Mouse (Mus musculus) lung, embryonic 14.5 days (tissue): Measurements from ENCODE around the gene Sgms1. TPM values are rescaled to one million over a fixed set of nuclear protein-coding genes. Genes with fewer than 3 reads are reported as not detected.

Experiments used
- ATAC-seq: fragments of 200-750 bp; cut with Nextera tagmentation; 2 replicates; pipeline ENCODE4 v1.8.0; 2017; ENCODE audit warnings: mild to moderate bottlenecking, moderate TSS enrichment, moderate library complexity; ENCODE audit not compliant: insufficient read depth
- DNase-seq: peaks from one replicate; pipeline ENCODE4 v3.0.0-alpha.2; 2015
- H3K27ac ChIP-seq: fragments of 300-500 bp; sonication (generic); 2 replicates; pipeline ENCODE4 v1.5.1; 2014; ENCODE audit warnings: low read depth, mild to moderate bottlenecking, moderate library complexity
- H3K27me3 ChIP-seq: fragments of 300-500 bp; sonication (generic); 2 replicates; pipeline ENCODE4 v1.6.1; 2014; ENCODE audit warnings: low read length, control low read depth; ENCODE audit not compliant: insufficient read depth
- H3K36me3 ChIP-seq: fragments of 300-500 bp; sonication (generic); 2 replicates; pipeline ENCODE4 v1.6.1; 2014; ENCODE audit warnings: control low read depth; ENCODE audit not compliant: insufficient read depth
- H3K4me1 ChIP-seq: fragments of 300-500 bp; sonication (generic); 2 replicates; pipeline ENCODE4 v1.6.1; 2014; ENCODE audit warnings: antibody characterized with exemption, control low read depth; ENCODE audit not compliant: insufficient read depth
- H3K4me2 ChIP-seq: fragments of 300-500 bp; sonication (generic); 2 replicates; pipeline ENCODE4 v1.6.1; 2014; ENCODE audit warnings: mild to moderate bottlenecking
- H3K4me3 ChIP-seq: fragments of 300-500 bp; sonication (generic); 2 replicates; pipeline ENCODE4 v1.5.1; 2014; ENCODE audit warnings: low read depth, low read length
- H3K9ac ChIP-seq: fragments of 300-500 bp; sonication (generic); 2 replicates; pipeline ENCODE4 v1.6.1; 2014
- H3K9me3 ChIP-seq: fragments of 300-500 bp; sonication (generic); 2 replicates; pipeline ENCODE4 v1.6.1; 2016; ENCODE audit warnings: low read depth, low read length, control low read depth
- CTCF ChIP-seq: IDR thresholded peaks from 2 replicates; pipeline ENCODE4 v1.5.1; 2016; ENCODE audit warnings: antibody characterized with exemption, low read depth
- WGBS: fragments of 180-500 bp; shearing (Covaris S2); extraction: QIAGEN DNeasy Blood & Tissue Kit; methylation state at CpG from one replicate; pipeline ENCODE4 v1.1.7; 2014; 5-methylcytosine and 5-hydroxymethylcytosine counted together
- polyA plus RNA-seq: library from polyadenylated mRNA; unstranded; fragments of >200 nt; fragmentation: Nextera tagmentation; extraction: Ambion mirVana; gene quantifications from 2 replicates; pipeline ENCODE4 v1.2.1, GENCODE M21; 2014

Sgms1 gene
- polyA plus RNA-seq, 1 experiment from 2014 or later: 50.2 TPM

DNA sequence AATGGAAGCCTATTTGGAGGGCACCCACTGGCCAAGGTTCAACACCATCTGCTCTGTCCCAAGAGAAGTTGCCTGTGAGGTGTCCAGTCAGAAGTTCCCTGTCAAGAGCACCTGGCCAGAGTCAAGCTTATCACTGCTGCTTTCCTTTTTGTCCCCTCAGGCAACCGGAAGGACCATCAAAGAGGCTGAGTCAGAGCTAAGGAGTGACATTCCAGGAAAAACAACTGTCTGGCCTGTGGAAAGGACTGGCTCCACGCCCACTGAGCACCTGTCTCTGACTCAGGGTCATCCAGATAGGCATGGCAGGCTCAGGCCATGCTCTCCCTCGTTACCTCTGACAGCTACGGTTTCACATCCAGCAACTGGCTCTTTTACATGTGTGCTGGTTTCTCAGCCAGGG lies 147.4 kb downstream of the Sgms1 start:
- 64% methylated on average over 4 of the region's 4 CpGs for WGBS
- Histone ChIP-seq H3K4me1 (no peaks in the 10 kb centered on the region), H3K9me3 (no peaks in the 10 kb centered on the region), H3K36me3 (no peaks in the 10 kb centered on the region), H3K27me3 (no peaks in the 10 kb centered on the region), H3K4me3 (no peak overlapping the region), H3K27ac (no peak overlapping the region), H3K4me2 (no peak overlapping the region), H3K9ac (no peak overlapping the region)
- no peak for TF ChIP-seq CTCF
- no peak for DNase-seq
- ATAC-seq: no peak

DNA sequence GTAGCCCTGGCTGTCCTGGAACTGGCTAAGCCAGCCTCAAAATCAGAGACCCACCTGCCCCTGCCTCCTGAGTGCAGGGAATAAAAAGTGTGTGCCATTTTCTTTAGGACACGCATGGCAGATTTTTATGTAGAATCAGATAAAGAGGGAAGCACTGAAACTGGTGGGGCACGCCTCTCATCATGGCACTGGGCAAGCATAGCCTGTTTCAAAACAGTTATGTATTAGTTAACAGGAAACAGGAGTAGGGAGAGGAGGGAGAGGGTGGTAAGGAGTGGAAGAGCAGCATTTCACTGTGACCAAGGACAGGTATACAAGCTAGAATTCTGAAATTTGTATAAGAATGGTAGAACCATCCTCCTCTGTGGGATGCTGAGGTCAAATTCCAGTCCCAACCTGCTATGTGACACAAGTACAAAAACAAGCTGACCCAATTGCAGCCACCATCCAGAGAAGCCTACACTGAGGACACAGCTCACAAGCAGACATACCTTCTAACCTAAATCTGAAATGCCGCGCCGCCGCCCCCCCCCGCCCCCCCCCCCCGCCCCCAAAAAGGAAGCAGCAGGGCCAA lies 149.0 kb downstream of the Sgms1 start:
- 75% methylated on average over 8 of the region's 8 CpGs for WGBS
- no peak overlapping the region for H3K4me3 ChIP-seq
- DNase-seq (no peak), ATAC-seq (no peak)
- H3K27me3 ChIP-seq: no peaks in the 10 kb centered on the region
- H3K4me2 ChIP-seq: no peak overlapping the region
- no peak overlapping the region for H3K9ac ChIP-seq
- no peaks in the 10 kb centered on the region for H3K9me3 ChIP-seq
- no peaks in the 10 kb centered on the region for H3K36me3 ChIP-seq
- no peak for TF ChIP-seq CTCF
- no peak overlapping the region for H3K27ac ChIP-seq
- no peaks in the 10 kb centered on the region for H3K4me1 ChIP-seq

DNA sequence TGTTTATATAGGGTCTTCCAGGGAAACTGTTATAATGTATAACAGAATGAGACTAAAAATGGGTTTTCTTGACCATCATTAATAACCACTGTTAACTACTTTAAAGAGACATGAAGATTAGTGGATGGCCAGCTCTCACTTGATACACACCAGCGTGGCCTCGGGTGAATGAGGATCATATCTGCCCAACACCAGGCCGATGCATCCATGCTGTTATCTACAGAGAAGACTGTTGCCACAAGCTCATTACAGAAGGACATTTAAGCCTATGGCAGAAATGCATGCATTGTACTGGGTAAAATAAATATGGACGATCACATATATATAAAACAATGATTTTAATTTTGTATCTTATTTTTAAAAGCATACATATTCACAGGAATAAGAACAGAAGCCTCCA lies 149.6 kb downstream of the Sgms1 start:
- no peak overlapping the region for H3K4me2 ChIP-seq
- TF ChIP-seq CTCF: no peak
- no peak; the same call in 1 of the 2 replicates for ATAC-seq
- no peaks in the 10 kb centered on the region for H3K4me1 ChIP-seq
- WGBS: 80% methylated on average over 4 of the region's 4 CpGs
- H3K9ac ChIP-seq: no peak overlapping the region
- no peak for DNase-seq
- no peaks in the 10 kb centered on the region for H3K27me3 ChIP-seq
- H3K9me3 ChIP-seq: no peaks in the 10 kb centered on the region
- no peak overlapping the region for H3K27ac ChIP-seq
- no peaks in the 10 kb centered on the region for H3K36me3 ChIP-seq
- no peak overlapping the region for H3K4me3 ChIP-seq

DNA sequence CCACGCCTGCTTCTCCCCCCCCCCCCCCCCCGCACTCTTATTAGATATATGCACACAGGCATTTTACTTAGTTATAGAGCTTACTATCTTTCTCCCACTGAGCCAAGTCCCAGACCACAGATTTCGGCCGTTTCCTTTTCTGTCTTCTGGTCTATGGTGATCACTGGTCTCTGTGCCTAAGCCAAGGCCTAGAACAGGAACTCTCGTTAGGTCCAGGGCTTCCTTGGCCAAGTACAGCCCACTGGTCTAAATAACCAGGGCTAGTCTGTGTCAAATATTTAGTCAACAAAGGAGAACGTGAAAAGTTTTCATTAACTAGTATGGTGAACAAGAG lies 150.1 kb downstream of the Sgms1 start:
- Histone ChIP-seq H3K36me3 (no peaks in the 10 kb centered on the region), H3K27ac (no peak overlapping the region), H3K9ac (no peak overlapping the region), H3K4me2 (no peak overlapping the region), H3K4me1 (no peaks in the 10 kb centered on the region), H3K27me3 (no peaks in the 10 kb centered on the region), H3K9me3 (no peaks in the 10 kb centered on the region), H3K4me3 (no peak overlapping the region)
- WGBS: 78% methylated on average over 5 of the region's 6 CpGs
- DNase-seq: no peak
- no peak for TF ChIP-seq CTCF
- no peak for ATAC-seq

DNA sequence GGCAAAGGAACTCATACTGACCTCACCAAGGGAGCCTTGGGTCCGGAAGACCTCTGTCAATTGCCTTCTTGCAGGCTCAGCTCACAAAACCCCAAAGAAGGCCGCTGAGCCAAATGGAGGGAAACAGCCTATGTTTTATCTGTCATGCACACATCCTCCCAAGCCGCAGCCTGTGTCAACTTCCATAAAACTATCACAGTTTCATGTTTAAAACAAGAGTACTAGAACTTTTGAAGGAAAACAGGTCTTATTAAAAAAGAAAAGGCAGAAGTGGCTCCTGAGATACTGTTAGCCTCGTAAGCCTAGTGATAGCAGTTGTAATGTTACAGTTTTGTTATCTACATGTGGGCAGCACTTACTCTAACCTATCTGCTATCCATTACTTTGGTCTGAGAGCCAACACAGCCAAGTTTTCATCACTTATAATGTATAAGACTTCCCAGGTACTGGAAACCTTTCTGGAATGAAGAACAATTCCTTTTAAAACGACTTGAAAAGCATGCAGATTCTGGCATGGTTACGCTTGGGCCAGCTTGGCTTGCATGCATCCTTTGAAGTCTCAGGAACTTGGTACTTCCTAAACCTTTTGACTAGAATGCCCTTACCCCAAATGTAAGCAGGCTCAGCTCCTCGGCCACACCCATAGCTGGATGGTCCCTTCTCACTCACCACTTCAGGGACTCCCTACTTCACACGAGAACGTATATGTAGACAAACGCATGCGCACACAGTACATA lies 150.6 kb downstream of the Sgms1 start:
- Histone ChIP-seq H3K27me3 (no peaks in the 10 kb centered on the region), H3K27ac (no peak overlapping the region; the same call in 1 of the 2 replicates), H3K9ac (no peak overlapping the region), H3K4me3 (no peak overlapping the region; the same call in 1 of the 2 replicates), H3K36me3 (no peaks in the 10 kb centered on the region), H3K9me3 (no peaks in the 10 kb centered on the region), H3K4me1 (no peaks in the 10 kb centered on the region), H3K4me2 (no peak overlapping the region; the same call in 1 of the 2 replicates)
- ATAC-seq (no peak; the same call in 1 of the 2 replicates), DNase-seq (no peak)
- 67% methylated on average over 11 of the region's 11 CpGs for WGBS
- TF ChIP-seq CTCF: no peak

DNA sequence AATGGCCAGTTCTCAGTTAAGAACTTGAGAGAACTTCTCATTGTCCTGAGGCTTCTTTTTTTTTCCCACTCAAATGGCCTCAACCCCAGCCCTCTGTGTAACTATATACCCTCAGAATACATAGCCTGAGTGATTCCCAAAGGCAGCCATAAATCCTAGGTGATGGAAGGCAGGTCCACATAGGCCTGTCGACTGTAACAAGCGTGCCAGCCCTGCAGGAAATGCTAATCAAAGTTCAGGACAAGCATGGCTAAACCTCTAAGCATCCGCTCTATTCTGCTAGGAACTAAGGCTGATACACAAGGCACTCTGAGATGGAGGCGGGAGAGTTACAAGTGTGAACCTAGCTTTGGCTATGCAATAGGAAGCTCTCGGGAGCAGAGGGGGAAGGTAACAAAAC lies 151.8 kb downstream of the Sgms1 start:
- H3K4me1 ChIP-seq: no peaks in the 10 kb centered on the region
- no peak for TF ChIP-seq CTCF
- DNase-seq (no peak), ATAC-seq (no peak)
- H3K9ac ChIP-seq: no peak overlapping the region
- 75% methylated on average over 5 of the region's 5 CpGs for WGBS
- H3K4me3 ChIP-seq: no peak overlapping the region; the same call in 1 of the 2 replicates
- H3K27me3 ChIP-seq: no peaks in the 10 kb centered on the region
- H3K9me3 ChIP-seq: no peaks in the 10 kb centered on the region
- peak overlapping the region; percentile 8; the same call in 1 of the 2 replicates for H3K4me2 ChIP-seq
- no peaks in the 10 kb centered on the region for H3K36me3 ChIP-seq
- H3K27ac ChIP-seq: no peak overlapping the region

DNA sequence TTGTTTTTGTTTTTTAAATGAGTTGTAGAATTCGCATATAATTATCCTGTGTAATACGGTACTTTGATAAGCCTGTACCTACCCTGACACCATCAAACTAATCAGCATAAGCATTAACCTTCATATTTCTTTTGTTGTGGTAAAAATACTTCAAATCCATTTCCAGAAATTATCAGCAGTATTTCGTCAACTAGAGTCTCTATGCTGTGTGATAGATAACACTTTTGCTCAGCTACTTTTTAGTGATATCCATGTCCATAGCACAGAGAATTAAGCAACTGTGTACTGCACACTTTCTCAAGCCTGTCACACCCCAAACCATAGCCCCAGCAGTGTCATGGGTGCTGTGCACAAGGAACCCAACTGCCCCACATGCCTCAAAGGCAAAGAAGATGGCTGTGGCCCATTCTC lies 152.3 kb downstream of the Sgms1 start:
- ATAC-seq: no peak
- H3K27me3 ChIP-seq: no peaks in the 10 kb centered on the region
- no peaks in the 10 kb centered on the region for H3K9me3 ChIP-seq
- WGBS: 79% methylated on average over 3 of the region's 3 CpGs
- no peak for DNase-seq
- peak overlapping the region; percentile 8; the same call in 1 of the 2 replicates for H3K4me2 ChIP-seq
- no peak overlapping the region for H3K9ac ChIP-seq
- H3K4me1 ChIP-seq: no peaks in the 10 kb centered on the region
- no peak for TF ChIP-seq CTCF
- H3K27ac ChIP-seq: no peak overlapping the region
- no peaks in the 10 kb centered on the region for H3K36me3 ChIP-seq
- H3K4me3 ChIP-seq: no peak overlapping the region; the same call in 1 of the 2 replicates
